Mouse (Mus musculus) CH12.LX (cell line): ENCODE results near the gene Lrp6. TPM values are rescaled to one million over a fixed set of nuclear protein-coding genes. Genes with fewer than 3 reads are reported as not detected.

Experiments used
- DNase-seq: peaks from one replicate; pipeline ENCODE4 v3.0.0-alpha.2; 2013; ENCODE audit errors: extremely low read depth
- H3K27ac ChIP-seq: 2 replicates; pipeline ENCODE4 v1.5.1; 2012; ENCODE audit warnings: low read depth, mild to moderate bottlenecking, control low read depth, moderate library complexity; ENCODE audit not compliant: insufficient read depth
- H3K27me3 ChIP-seq: replicated peaks from 2 replicates; pipeline ENCODE3; 2012; ENCODE audit warnings: inconsistent platforms
- H3K36me3 ChIP-seq, 2 experiments: replicated peaks in 1 of 2; 2 replicates each; pipeline versions ENCODE3 to v1.6.1; 2012; ENCODE audit warnings: inconsistent platforms in 1 of 2, low read length in 1 of 2, mild to moderate bottlenecking in 1 of 2, mixed read lengths in 1 of 2, moderate library complexity in 1 of 2; ENCODE audit not compliant: control insufficient read depth in 1 of 2, insufficient read depth in 1 of 2
- H3K4me1 ChIP-seq, 2 experiments: 2 replicates each; pipeline ENCODE4 v1.6.1; 2012; ENCODE audit warnings: inconsistent platforms in 1 of 2, moderate library complexity in 1 of 2; ENCODE audit not compliant: insufficient read depth in 2 of 2, control insufficient read depth in 1 of 2
- H3K4me2 ChIP-seq: 2 replicates; pipeline ENCODE4 v1.6.1; 2012; ENCODE audit warnings: low read depth, mild to moderate bottlenecking, control low read depth; ENCODE audit not compliant: poor library complexity, insufficient read depth, severe bottlenecking
- H3K4me3 ChIP-seq, 3 experiments: fragments of 150-350 bp in 1 of 3; sonication (generic) in 1 of 3; replicated peaks in 1 of 3; 2 replicates each; pipeline versions ENCODE3 to v1.5.1; 2011 to 2012; ENCODE audit warnings: low read depth in 2 of 3, low read length in 2 of 3, mild to moderate bottlenecking in 2 of 3, moderate library complexity in 2 of 3, control low read depth in 1 of 3, improper control_type of control experiment in 1 of 3, inconsistent platforms in 1 of 3, mixed read lengths in 1 of 3; ENCODE audit not compliant: poor library complexity in 1 of 3
- H3K79me2 ChIP-seq: replicated peaks from 2 replicates; pipeline ENCODE4 v1.6.1; 2012; ENCODE audit warnings: mild to moderate bottlenecking, moderate library complexity; ENCODE audit not compliant: control insufficient read depth, poor library complexity, insufficient read depth, severe bottlenecking; ENCODE audit errors: extremely low read depth
- H3K9ac ChIP-seq: 2 replicates; pipeline ENCODE4 v1.6.1; 2012; ENCODE audit warnings: low read depth, mild to moderate bottlenecking, control low read depth, moderate library complexity; ENCODE audit not compliant: insufficient read depth
- H3K9me3 ChIP-seq: replicated peaks from 2 replicates; pipeline ENCODE3; 2012; ENCODE audit warnings: low read length, inconsistent platforms, mixed read lengths
- CHD1 ChIP-seq: IDR thresholded peaks from 2 replicates; pipeline ENCODE4 v1.6.1; 2012; ENCODE audit warnings: low read depth, low read length, improper control_type of control experiment, inconsistent platforms
- GABPA ChIP-seq: IDR thresholded peaks from 2 replicates; pipeline ENCODE4 v1.6.1; 2012; ENCODE audit warnings: low read depth, low read length, improper control_type of control experiment, inconsistent platforms; ENCODE audit not compliant: insufficient replicate concordance
- HCFC1 ChIP-seq: IDR thresholded peaks from 2 replicates; pipeline ENCODE4 v1.6.1; 2012; ENCODE audit warnings: low read depth, mild to moderate bottlenecking, inconsistent platforms, low read length, improper control_type of control experiment
- JUN ChIP-seq: IDR thresholded peaks from 2 replicates; pipeline ENCODE4 v1.6.1; 2011; ENCODE audit warnings: low read depth, mild to moderate bottlenecking, low read length, improper control_type of control experiment, moderate library complexity; ENCODE audit not compliant: insufficient read depth
- JUND ChIP-seq: conservative IDR thresholded peaks from 2 replicates; pipeline ENCODE4 v1.6.1; 2011; ENCODE audit warnings: low read depth, low read length, improper control_type of control experiment
- MAZ ChIP-seq: IDR thresholded peaks from 2 replicates; pipeline ENCODE4 v1.6.1; 2012; ENCODE audit warnings: low read depth, mild to moderate bottlenecking, inconsistent platforms, low read length, improper control_type of control experiment, moderate library complexity
- MXI1 ChIP-seq: IDR thresholded peaks from 2 replicates; pipeline ENCODE4 v1.6.1; 2011; ENCODE audit warnings: mild to moderate bottlenecking, low read depth, low read length, improper control_type of control experiment
- NRF1 ChIP-seq: IDR thresholded peaks from 2 replicates; pipeline ENCODE4 v1.6.1; 2014; ENCODE audit warnings: low read depth, mild to moderate bottlenecking, inconsistent platforms, low read length, improper control_type of control experiment, moderate library complexity
- PAX5 ChIP-seq: IDR thresholded peaks from 2 replicates; pipeline ENCODE4 v1.6.1; 2012; ENCODE audit warnings: low read length, inconsistent platforms, mixed read lengths
- RAD21 ChIP-seq: IDR thresholded peaks from 2 replicates; pipeline ENCODE4 v1.6.1; 2011; ENCODE audit warnings: low read depth, mild to moderate bottlenecking, low read length, improper control_type of control experiment, moderate library complexity
- RCOR1 ChIP-seq: conservative IDR thresholded peaks from 2 replicates; pipeline ENCODE4 v1.6.1; 2012; ENCODE audit warnings: low read depth, mild to moderate bottlenecking, inconsistent platforms, low read length, improper control_type of control experiment
- TCF12 ChIP-seq: IDR thresholded peaks from 2 replicates; pipeline ENCODE4 v1.6.1; 2014; ENCODE audit warnings: low read depth, mild to moderate bottlenecking, inconsistent platforms, low read length, improper control_type of control experiment
- UBTF ChIP-seq: IDR thresholded peaks from 2 replicates; pipeline ENCODE4 v1.6.1; 2012; ENCODE audit warnings: low read depth, mild to moderate bottlenecking, inconsistent platforms, low read length, improper control_type of control experiment, moderate library complexity
- ZC3H11A ChIP-seq: IDR thresholded peaks from 2 replicates; pipeline ENCODE4 v1.6.1; 2012; ENCODE audit warnings: low read depth, mild to moderate bottlenecking, inconsistent platforms, low read length, improper control_type of control experiment
- ZKSCAN1 ChIP-seq: IDR thresholded peaks from 2 replicates; pipeline ENCODE4 v1.6.1; 2012; ENCODE audit warnings: low read depth, inconsistent platforms, low read length, improper control_type of control experiment, borderline replicate concordance
- ZMIZ1 ChIP-seq: IDR thresholded peaks from 2 replicates; pipeline ENCODE4 v1.6.1; 2012; ENCODE audit warnings: low read depth, mild to moderate bottlenecking, inconsistent platforms, low read length, improper control_type of control experiment
- dilution Hi-C: fragments of 300-500 bp; cut with MboI; formaldehyde crosslinking; loops from 2 replicates; pipeline ENCODE4 v1.14.3; 2020; ENCODE audit warnings: low sequenced_read_pairs; ENCODE audit not compliant: extremely low pct_unique_long_range_greater_than_20kb, extremely low pct_ligation_motif_present
- in situ Hi-C: fragments of 300-500 bp; cut with MboI; formaldehyde crosslinking; loops from 3 replicates; pipeline ENCODE4 v1.14.3; 2019; ENCODE audit warnings: low sequenced_read_pairs, low pct_ligation_motif_present, low pct_unique_long_range_greater_than_20kb, mixed read lengths
- polyA plus RNA-seq: library from polyadenylated mRNA; unstranded; fragments of >175 nt; gene quantifications from 2 replicates; pipeline ENCODE4 v1.2.1, GENCODE M21; 2012; ENCODE audit warnings: low read depth; ENCODE audit not compliant: insufficient read length
- total RNA-seq, 2 experiments: library from RNA; depleted of rRNA; stranded (reverse); fragments of 300-350 nt in 1 of 2; fragments of >200 nt in 1 of 2; gene quantifications; 2 replicates each; pipeline ENCODE4 v1.2.3; 2012 to 2014

Lrp6 gene
- total and polyA plus RNA-seq, 3 experiments, result 12.4 to 15.6 (median 13.3) TPM

GRCm38 (mm10) chr6:134537461-134538117 is 29.2 kb downstream of the Lrp6 start:
- in situ Hi-C loops (no loop called here), dilution Hi-C loops (no loop called here)
- Histone ChIP-seq H3K79me2 (peaks cover 4% of the 10 kb centered on the region; the same call in 1 of the 2 replicates), H3K36me3 (peaks cover 0 to 19% of the 10 kb centered on the region in 2 experiments), H3K27me3 (no peaks in the 10 kb centered on the region), H3K4me3 (no peak overlapping the region), H3K4me2 (no peak overlapping the region), H3K27ac (no peak overlapping the region), H3K4me1 (peaks cover 0 to 40% of the 10 kb centered on the region in 2 experiments; a peak in 2 of 4 replicates), H3K9ac (no peak overlapping the region), H3K9me3 (no peaks in the 10 kb centered on the region)
- DNase-seq, result no peak
- TF ChIP-seq MXI1 (no peak), RAD21 (no peak)

GRCm38 (mm10) chr6:134535169-134535568 is 31.6 kb downstream of the Lrp6 start:
- TF ChIP-seq ZKSCAN1 (no peak), UBTF (no peak), ZC3H11A (no peak), PAX5 (no peak), HCFC1 (no peak), ZMIZ1 (no peak), RCOR1 (no peak), MXI1 (no peak), MAZ (no peak), NRF1 (no peak), CHD1 (no peak), GABPA (no peak), JUN (no peak), JUND (no peak), TCF12 (no peak)
- TF ChIP-seq, all 38 proteins: peak for 0

More at GRCm38 (mm10) chr6:134535169-134535568, 31.6 kb downstream of the Lrp6 start:
- peaks cover 0 to 41% of the 10 kb centered on the region in 2 experiments; a peak in 2 of 4 replicates for H3K4me1 ChIP-seq
- H3K27ac ChIP-seq, result no peak overlapping the region
- dilution Hi-C loops, result no loop called here
- H3K27me3 ChIP-seq, result no peaks in the 10 kb centered on the region
- in situ Hi-C loops, result no loop called here
- DNase-seq, result no peak
- H3K36me3 ChIP-seq, result peaks cover 0 to 20% of the 10 kb centered on the region in 2 experiments
- no peak overlapping the region for H3K9ac ChIP-seq
- no peak overlapping the region for H3K4me3 ChIP-seq
- no peak overlapping the region for H3K4me2 ChIP-seq
- peaks cover 4% of the 10 kb centered on the region; the same call in 1 of the 2 replicates for H3K79me2 ChIP-seq
- no peaks in the 10 kb centered on the region for H3K9me3 ChIP-seq
